Mouse (Mus musculus): ENCODE data around the gene Gpatch8. TPM values are rescaled to one million over a fixed set of nuclear protein-coding genes. Genes with fewer than 3 reads are reported as not detected.
"Not testable (repeated sequence)": the region's sequence is repeated elsewhere in the genome, so short reads cannot be mapped to it uniquely, and the experiment has no call there.

The Gpatch8 gene
- total RNA-seq, 2 experiments from 2014 or later: 57.3 to 65.4 TPM

DNA sequence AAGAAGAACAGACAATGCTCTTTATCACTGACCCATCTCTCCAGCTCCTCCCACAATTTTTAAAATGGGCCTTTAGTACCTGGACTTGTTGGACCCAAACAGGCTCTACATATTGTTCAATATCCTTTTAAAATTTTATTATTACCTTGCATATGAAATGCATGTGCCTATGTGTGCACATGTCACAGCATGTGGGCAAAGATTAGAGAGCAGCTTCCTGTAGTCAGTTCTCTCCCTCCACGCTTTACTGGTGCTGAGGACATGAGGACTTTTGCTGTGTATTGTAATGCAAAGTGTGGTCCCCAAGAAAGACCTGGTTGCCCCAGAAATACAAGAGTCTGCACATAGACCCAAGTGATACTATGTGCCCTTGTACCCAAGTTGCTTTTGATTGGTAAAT lies 18.8 kb upstream of the Gpatch8 start:
- ATAC-seq (replicated peaks; ENCODE audit: low FRiP score, poor library complexity, severe bottlenecking): no peak

DNA sequence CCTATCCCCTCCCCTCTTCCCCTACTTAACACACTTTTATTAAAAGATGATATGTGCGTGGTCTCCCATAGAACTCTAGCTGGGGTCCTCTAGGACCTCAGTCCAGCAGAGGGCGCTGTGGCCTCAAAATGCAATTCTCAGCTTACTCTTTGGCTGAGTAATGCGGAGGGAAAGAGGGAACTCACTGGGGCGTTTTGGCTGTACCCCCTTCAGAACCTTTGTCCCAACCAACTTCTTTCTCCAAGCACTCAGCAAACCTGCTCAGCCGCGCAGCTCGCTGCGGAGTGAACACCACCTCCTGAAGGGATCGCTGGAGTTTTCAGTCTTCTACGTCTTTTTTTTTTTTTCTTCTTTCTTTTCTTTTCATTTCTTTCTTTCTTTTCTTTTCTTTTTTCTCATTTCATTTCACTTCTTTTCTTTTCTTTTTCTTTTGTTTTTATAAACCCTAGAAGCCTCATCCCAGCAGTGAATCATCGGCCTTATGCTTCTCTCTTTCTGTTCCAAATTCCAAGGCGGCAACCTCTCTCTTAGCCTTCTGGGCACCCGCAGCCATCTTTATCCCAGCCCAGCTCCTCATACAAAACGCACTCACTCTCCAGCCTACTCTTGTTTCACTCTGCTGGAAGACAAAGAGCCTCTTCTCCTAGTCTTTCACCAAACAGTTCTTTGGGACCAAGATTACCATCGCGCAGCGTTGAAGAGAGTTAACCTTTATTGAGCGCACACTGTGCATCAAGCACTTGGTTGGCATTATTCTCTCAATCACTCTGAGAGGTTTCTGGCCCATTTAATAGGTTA lies 16.9 kb upstream of the Gpatch8 start:
- peak; percentile 67; the same call in 1 of the 2 replicates for ATAC-seq (replicated peaks; ENCODE audit: low FRiP score, poor library complexity, severe bottlenecking)

- no peak for ATAC-seq (replicated peaks; ENCODE audit: low FRiP score, poor library complexity, severe bottlenecking)
Observed at GRCm38 (mm10) chr11:102568756-102569377, 12.7 kb upstream of the Gpatch8 start.

GRCm38 (mm10) chr11:102568191-102568590 lies 12.0 kb upstream of the Gpatch8 start:
- ATAC-seq (replicated peaks; ENCODE audit: low FRiP score, poor library complexity, severe bottlenecking): peak; percentile 62; the same call in 1 of the 2 replicates

- ATAC-seq (replicated peaks; ENCODE audit: low FRiP score, poor library complexity, severe bottlenecking): no peak
Observed at GRCm38 (mm10) chr11:102567723-102568122, 11.5 kb upstream of the Gpatch8 start.

DNA sequence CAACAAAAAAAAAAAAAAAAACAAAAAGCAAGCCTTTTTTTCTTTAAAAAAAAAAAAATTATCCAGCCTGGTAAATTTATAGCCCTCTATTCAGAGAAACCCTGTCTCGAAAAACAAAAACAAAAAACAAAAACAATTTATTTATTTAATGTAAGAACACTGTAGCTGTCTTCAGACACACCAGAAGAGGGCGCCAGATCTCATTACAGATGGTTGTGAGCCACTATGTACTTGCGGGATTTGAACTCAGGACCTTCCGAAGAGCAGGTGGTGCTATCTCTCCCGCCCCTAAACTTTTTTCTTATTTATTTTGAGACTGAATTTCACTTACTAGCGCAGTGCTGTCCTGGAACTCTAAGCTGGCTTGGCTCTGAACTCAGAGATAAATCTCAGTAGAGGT lies 11.0 kb upstream of the Gpatch8 start:
- ATAC-seq (replicated peaks; ENCODE audit: low FRiP score, poor library complexity, severe bottlenecking): no peak

- ATAC-seq (replicated peaks; ENCODE audit: low FRiP score, poor library complexity, severe bottlenecking): no peak
Observed at GRCm38 (mm10) chr11:102566290-102566689, 10.1 kb upstream of the Gpatch8 start.

DNA sequence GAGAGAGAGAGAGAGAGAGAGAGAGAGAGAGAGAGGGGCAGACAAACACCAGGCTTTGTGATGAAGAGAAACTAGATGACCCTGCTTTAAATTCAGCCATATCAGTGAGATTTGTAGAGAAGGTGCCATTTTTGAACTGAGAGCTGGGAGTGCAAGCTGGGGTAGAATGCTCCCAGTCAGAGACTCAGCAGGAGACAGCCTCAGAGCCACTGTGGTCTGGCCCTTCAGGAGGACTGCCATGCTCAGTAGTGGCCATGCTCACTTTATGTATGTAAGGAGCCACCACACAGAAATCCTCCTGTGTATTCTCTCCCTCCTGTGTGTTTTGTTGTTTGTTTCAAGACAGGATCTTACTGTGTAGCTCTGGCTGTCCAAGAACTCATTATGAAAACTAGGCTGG lies 9.5 kb upstream of the Gpatch8 start:
- no peak for ATAC-seq (replicated peaks; ENCODE audit: low FRiP score, poor library complexity, severe bottlenecking)

DNA sequence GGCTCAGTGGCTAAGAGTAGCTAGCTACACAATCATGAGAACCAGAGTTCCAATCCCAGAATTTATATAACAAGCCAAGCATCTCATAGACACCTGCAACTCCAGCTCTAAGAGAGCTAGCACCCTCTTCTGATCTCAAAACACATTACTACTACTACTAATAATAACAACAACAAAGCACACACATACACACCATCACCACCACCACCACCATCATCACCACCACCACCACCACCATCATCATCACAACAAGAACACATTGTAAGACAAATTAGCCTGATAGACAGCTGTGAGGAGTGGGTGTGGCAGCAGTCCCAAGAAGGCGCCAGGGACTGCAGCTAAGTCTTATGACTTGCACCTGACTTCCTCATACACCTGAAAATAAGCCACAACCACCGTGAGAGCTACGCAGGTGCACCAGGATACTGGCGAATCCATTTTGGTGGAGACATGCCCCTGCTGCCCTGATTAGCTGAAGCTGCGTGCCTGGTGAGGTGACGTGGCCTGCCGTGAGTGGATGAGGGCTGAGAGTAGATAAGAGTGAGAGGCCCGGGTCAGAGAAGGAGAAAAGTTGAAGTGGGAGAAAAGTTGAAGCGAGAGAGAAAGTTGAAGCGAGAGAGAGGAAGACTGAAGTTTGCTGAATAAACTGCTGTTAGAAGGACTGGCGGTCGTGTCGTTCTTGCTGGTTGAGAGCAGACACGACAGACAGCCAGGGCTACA lies 8.9 kb upstream of the Gpatch8 start:
- ATAC-seq (replicated peaks; ENCODE audit: low FRiP score, poor library complexity, severe bottlenecking): not testable (repeated sequence)

GRCm38 (mm10) chr11:102558704-102559103 lies 2.5 kb upstream of the Gpatch8 start:
- ATAC-seq (replicated peaks; ENCODE audit: low FRiP score, poor library complexity, severe bottlenecking): no peak

GRCm38 (mm10) chr11:102557386-102557785 lies 1.2 kb upstream of the Gpatch8 start:
- ATAC-seq (replicated peaks; ENCODE audit: low FRiP score, poor library complexity, severe bottlenecking): no peak

- ATAC-seq (replicated peaks; ENCODE audit: low FRiP score, poor library complexity, severe bottlenecking): no peak
Observed at GRCm38 (mm10) chr11:102556716-102557074, 503 bp upstream of the Gpatch8 start.

DNA sequence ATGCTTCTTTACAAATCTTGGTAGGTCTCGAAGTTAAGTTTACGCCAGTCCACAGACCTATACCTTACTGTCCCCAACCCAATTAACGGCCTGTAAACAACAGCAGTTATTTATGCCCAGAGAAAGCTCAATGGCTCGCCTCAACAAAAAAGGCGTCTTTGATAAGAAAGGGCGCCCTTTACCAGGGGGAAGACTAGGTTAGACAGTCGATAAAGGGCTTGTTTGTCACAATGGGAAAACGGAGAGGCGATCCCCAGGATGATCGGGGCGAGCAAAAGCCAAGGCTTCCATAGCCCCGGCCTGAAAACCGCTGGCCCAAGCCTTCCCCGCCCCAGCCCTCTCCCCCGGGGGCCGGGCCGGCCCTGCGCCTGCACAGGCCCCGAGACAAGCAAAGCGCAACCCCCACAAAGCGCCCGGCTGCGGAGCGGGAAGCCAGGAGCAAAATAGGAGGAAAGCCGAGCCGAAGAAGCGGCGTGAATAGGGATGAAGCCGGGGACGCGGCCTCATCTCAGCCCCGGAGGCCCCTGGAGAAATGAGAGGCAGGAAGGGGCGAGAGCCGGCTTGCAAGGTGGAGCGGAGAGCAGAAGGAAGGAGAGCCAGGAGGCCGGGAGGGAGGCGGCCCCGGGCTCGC lies 677 bp downstream of the Gpatch8 start:
- ATAC-seq (replicated peaks; ENCODE audit: low FRiP score, poor library complexity, severe bottlenecking): peak; percentile 63

DNA sequence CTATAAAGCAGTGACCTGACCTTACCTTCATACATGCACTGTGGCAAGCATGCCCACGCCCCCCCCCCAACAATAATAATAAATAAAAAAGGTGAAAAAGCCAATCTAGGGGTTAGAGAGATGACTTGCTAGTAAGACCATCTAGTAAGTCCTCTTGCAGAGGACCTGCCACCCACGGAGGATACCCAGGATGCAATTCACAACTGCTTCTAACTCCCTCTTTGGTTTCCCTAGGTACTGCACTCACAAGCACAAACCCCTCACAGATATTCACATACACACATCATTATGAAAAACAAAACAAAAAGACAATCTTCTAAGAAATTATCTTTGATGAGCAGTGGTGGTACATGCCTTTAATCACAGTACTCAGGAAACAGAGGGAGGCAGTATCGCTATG lies 4.1 kb downstream of the Gpatch8 start:
- ATAC-seq (replicated peaks; ENCODE audit: low FRiP score, poor library complexity, severe bottlenecking): no peak

- ATAC-seq (replicated peaks; ENCODE audit: low FRiP score, poor library complexity, severe bottlenecking): no peak
Observed at GRCm38 (mm10) chr11:102551176-102551575, 5.0 kb downstream of the Gpatch8 start.

GRCm38 (mm10) chr11:102541471-102541870 lies 14.7 kb downstream of the Gpatch8 start:
- ATAC-seq (replicated peaks; ENCODE audit: low FRiP score, poor library complexity, severe bottlenecking): no peak

GRCm38 (mm10) chr11:102540286-102540685 lies 15.9 kb downstream of the Gpatch8 start:
- not testable (repeated sequence) for ATAC-seq (replicated peaks; ENCODE audit: low FRiP score, poor library complexity, severe bottlenecking)

DNA sequence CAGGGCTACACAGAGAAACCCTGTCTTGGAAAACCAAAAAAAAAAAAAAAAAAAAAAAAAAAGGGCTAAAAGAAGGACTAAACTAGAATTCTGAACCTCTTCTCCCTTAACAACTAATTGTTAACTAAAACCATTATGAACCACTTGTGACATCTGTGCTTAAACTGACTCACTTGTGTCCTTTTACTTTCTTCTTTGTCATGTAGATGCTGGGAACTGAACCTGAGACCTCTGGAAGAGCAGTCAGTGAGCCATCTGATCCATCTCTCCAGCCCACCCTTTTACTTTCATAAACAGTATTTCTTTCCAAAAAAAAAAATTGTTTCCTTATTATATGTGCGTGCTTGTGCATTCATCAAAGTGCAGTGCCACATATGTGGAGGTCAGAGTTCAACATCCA lies 16.5 kb downstream of the Gpatch8 start:
- ATAC-seq (replicated peaks; ENCODE audit: low FRiP score, poor library complexity, severe bottlenecking): no peak

- no peak for ATAC-seq (replicated peaks; ENCODE audit: low FRiP score, poor library complexity, severe bottlenecking)
Observed at GRCm38 (mm10) chr11:102536210-102536609, 20.0 kb downstream of the Gpatch8 start.

GRCm38 (mm10) chr11:102534078-102534477 lies 22.1 kb downstream of the Gpatch8 start:
- no peak for ATAC-seq (replicated peaks; ENCODE audit: low FRiP score, poor library complexity, severe bottlenecking)
